Mouse (Mus musculus) cerebellum, adult 2 months (tissue): ENCODE data around the gene Mrpl34.
A peak's percentile ranks its signal among the peaks of the same experiment; 100 is the strongest.

Source experiments
- CTCF ChIP-seq: fragments of 200-500 bp; IDR thresholded peaks from 2 replicates; pipeline ENCODE4 v1.5.1; 2011; ENCODE audit warnings: low read depth, mild to moderate bottlenecking, control low read depth, low read length, moderate library complexity, borderline replicate concordance; ENCODE audit not compliant: insufficient read depth
- POLR2A ChIP-seq: fragments of 200-500 bp; IDR thresholded peaks from 2 replicates; pipeline ENCODE4 v1.6.1; 2011; ENCODE audit warnings: low read length, control low read depth, borderline replicate concordance; ENCODE audit not compliant: insufficient read depth

DNA sequence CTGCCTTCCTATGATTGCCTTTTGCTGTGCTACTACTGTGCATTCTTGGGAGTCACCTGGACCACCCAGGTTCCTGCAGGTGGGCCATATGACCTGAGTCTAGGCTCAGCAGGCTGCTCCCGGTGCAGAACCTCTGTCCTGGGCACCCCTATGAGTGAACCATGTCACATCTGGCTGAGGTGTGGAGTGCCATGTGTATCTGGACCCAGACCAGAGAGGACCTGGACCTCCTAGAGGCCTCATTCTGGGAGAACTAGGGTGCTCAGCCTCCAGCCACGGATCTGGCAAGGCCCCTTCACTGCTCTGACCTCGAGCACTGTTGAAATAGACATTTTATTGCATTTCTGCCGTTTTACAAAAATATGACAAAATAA is 10.9 kb downstream of the Mrpl34 start:
- peak; percentile 4; the same call in 1 of the 2 replicates for TF ChIP-seq POLR2A
- no peak for TF ChIP-seq CTCF
